Mouse (Mus musculus): ENCODE measurements at regions not wholly inside any gene's neighbourhood (a gene's known extent, or its start where the extent isn't known, plus 50 kb on each side); places are given as distances from the start of the nearest gene placed in this dataset.

DNA sequence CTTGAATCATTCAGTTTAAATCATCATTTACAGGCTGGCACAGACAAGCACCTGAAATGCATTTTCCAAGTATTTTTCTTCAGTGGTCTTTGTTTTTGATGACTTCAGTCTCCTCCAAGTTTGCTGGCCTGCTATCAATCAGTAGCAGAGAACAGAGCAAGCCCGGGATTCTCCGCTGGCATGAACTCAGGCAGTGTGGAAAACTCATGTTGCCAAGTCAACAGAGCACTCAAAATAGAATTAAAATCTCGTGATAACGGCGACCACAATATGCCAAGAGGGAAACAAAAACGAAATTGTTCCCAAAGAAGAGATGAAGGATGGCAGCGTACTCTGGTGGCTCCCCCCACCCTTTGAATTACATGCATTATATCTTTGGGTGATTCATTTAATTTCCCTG, 190.9 kb upstream of the Fat4 start:
- no peak for DNase-seq

- no peak for DNase-seq
Measured at GRCm38 (mm10) chr3:38692768-38693167, 194.0 kb upstream of the Fat4 start.

DNA sequence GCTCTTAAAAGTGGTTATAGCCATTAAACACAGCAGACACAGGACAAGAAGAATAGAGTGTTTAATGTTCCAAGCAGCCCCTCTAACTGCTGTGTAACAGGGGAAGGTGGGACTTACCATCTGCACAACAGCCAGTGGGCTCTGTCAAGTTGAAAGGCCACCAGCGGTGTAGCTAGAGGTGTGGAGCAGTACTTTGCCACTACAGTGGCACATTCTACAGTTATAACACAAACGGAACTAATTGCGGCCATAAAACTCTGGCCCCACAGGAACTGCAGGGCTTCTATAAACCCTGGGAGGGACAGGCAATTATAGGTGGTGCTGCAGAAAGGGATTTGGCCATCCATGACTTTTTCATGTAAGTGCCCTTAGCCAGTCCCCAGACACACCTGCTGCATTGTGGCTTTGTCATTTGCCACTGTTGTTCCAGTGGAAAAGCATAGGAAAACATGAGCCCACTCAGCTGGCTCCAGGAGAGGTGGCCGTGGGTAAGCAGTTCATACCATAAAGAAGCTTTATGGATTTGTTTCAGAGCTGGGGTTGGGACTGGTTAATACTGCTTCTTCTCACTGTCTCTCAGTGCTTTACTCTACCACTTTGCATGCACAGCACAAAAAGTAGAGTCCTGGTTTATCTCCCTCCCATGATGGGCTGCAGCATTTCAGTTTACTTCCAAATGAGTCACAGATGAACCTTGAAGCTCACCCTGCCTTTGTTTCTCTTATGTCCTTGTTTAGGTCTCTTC, 199.8 kb upstream of the Ankrd50 start:
- peak; percentile 11 for DNase-seq

GRCm38 (mm10) chr3:38663670-38664494, 179.2 kb upstream of the Ankrd50 start:
- DNase-seq, result peak; percentile 77

DNA sequence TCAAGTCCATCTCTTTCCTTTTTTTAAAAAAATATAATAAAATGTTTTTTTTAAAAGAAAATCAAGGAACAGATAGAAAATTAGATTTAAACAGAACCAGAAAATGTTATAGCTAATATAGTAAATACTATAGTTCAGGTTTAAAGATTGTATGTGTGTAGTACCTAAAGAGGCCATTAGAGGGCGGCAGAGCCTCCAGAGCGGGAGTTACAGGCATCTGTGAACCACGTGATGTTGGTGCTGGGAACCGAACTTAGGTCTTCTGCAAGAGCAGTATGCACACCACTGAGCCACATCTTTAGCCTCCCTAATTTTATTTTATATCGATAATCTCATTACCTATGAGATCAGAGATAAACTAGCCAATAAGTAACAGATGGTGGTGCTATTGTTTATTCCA, 178.4 kb upstream of the Ankrd50 start:
- DNase-seq, result peak; percentile 17

DNA sequence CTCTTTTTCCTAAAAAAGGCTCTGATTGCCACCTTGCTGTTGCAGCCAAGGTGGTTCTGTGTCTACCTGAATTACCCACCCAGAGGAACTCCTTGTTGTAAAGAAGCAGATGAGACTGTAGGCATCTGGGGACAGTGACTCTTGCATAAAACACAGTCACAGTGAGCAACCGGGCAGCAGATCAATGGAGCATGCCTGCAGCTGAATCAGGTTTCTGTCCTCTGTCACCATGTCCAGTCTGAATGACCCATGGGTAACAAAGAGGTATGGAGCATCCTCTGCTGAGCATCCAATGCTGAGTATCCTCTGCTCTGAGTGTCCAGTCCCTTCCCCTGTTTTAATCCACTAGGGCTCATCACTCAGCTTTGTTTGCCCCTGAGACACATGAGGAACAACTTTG, 172.1 kb upstream of the Ankrd50 start:
- no peak for DNase-seq

DNA sequence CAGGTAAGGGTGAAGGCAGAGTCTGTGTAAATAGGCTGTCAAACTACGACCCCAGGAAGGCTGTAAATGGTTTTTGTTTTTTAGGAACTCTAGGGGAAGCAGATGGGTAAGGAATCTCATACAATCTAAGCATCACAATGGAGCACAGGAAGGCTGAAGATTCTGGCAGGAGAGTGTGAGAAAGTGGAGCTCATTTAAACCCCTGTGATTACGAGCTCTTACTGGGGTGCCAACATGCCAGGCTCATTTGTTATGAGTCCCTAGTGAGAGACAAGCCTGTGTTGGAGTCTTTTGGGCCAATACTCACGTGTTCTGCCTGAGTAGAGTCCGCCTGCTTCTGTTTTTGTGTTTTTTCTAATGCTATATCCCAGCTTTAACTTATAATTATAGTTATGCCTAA, 169.3 kb upstream of the Ankrd50 start:
- no peak for DNase-seq

- no peak for DNase-seq
Measured at GRCm38 (mm10) chr3:38652985-38653685, 168.5 kb upstream of the Ankrd50 start.

- DNase-seq, result no peak
Measured at GRCm38 (mm10) chr3:38650176-38650575, 165.5 kb upstream of the Ankrd50 start.

DNA sequence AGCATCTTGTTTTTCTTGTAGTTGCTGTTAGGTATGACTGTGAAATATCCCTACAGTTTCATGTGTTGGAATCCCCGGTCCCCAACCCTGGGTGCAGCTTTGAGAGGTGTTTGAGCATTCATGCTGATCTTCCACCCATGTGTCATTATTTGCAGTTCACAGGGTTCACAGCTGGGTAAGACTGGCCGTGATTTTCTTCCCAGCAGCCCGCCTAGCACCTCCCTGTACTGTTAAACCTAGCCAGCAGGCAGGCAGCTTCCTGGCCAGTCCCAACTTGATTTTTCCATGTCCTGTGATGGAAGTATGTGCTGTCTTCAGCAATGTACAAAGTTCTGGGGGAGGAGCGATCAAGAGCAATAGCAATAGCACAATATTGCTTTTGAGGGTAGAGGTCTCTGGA, 164.0 kb upstream of the Ankrd50 start:
- no peak for DNase-seq

GRCm38 (mm10) chr3:38647737-38648330, 163.2 kb upstream of the Ankrd50 start:
- no peak for DNase-seq

- no peak for DNase-seq
Measured at GRCm38 (mm10) chr3:38641733-38642132, 157.1 kb upstream of the Ankrd50 start.

DNA sequence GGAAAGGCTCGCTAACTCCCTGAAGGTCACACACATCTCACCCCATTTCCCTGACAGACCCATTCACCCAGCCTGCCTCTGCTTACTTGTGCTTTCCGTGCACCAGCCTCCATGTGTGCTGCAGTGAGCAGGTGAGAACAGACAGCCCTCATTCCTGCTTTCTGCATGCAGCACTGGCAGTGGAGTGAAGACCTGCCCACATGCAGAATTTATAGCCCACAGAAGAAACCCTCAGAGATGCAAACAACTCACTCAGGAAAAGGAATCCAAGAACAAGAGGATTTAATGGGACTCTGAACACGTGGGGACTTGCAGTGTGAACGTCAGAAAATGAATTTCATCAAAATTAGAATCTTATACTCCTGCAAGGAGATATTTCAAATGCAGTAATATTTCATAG, 152.2 kb upstream of the Ankrd50 start:
- no peak for DNase-seq

- DNase-seq, result no peak
Measured at GRCm38 (mm10) chr3:38633347-38633746, 148.7 kb upstream of the Ankrd50 start.

DNA sequence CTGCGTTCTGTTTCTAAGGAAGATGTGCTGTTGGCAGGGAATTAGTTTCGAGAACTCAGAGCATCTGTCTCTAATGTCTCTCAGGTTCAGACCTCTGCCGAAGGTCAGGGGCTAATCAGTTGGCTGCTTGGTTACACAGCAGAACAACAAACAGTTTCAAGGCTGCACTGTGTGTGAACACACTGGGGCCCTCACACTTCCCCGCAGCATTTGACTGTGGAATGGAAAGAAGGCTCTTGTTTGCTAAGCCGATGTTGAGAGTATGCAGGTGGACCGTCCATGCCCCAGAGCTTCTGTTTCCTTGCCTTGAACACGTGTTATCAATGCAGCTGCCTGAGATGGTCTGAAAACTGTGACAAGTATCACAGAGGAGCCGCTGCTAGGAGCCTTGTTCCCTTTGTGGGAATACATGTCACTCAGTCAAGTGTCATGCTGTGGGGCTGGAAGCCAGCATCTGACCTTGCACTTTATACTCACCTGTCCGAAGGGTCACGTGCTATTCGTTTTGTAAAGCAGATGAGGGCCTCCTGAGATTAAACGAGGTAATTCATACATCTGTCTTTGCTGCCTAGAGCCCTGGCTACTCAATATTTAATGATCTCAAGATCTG, 141.0 kb upstream of the Ankrd50 start:
- peak; percentile 35 for DNase-seq

DNA sequence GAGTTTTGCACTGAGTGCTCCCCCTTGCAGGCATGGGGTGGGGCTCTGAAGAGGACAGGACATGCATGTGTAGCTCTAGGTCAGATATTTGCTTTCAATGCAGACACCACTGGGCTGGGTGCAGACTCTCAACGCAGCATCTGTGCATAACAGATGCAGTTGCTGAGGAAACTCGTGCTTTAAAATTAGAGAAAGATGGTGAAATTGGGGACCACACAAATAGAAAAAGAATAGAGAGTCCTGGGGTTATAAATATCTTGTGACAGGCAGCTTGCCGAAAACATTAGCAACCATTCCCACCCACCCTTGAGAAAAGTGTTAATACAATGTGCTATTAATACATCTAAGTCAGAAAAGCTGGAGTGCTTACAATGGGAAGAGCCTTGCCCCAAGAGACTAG, 133.3 kb upstream of the Ankrd50 start:
- no peak for DNase-seq

GRCm38 (mm10) chr3:38617217-38617616, 132.6 kb upstream of the Ankrd50 start:
- DNase-seq, result no peak

DNA sequence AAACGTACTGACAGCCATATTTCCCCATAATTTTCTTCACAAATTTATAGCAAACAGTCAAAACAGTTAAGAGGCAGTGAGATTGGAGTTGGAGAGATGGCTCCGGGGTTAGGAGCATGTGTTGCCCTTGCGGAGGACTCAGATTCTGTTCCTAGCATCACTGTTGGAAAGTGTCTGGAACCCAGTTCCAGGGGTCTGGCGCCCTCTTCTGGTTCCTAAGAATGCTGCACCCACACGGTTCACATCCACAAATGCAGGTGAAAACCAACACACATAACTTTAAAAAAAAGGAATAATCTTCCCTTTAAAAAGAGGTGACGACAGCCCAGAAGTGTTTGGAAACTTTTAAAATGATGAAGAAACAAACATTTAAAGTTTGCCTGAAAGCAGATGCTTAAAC, 129.1 kb upstream of the Ankrd50 start:
- DNase-seq, result no peak

- no peak for DNase-seq
Measured at GRCm38 (mm10) chr3:38591531-38591930, 106.9 kb upstream of the Ankrd50 start.

GRCm38 (mm10) chr3:38588966-38589365, 104.3 kb upstream of the Ankrd50 start:
- no peak for DNase-seq

DNA sequence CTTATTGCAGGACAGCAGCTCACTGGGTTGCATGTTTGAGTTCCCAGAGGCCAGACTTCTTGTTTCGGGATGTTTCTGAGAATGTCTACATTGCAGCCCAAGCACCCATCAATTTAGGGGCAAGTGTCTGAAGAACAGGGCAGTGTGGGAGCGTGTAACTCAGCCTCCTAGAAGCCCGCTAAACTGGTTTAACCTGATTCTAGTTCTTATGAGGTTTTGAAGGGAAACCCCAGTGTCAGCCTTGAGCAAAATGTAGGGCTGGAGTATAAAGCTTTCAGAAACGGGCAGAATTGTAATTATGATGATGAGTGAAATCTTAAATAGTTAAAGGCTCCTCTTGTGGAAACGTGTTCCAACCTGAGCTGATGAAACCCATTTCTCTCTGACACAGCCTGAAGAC, 100.9 kb upstream of the Ankrd50 start:
- DNase-seq, result peak; percentile 26

DNA sequence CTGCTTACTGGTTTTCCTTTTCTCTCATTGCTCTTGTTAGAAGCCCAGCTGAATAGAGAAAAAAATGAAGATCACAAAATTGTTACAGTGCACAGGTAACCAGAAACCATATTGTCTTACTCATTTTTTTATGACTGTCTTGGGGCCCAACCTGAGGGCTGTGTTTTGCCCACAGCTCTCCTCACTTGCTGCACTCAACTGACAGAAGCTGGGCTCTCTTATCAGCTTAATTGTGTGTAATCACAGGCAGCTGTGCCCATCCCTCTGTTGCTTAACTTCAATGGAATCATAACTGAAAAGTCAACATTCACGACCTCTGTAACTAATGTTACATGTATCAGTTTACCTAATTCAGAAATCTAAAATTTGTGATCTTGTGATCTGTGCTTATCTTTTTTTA, 95.1 kb upstream of the Ankrd50 start:
- no peak for DNase-seq

All from embryo, embryonic 11 days (tissue).